Mouse (Mus musculus) hindbrain, postnatal 0 days (tissue): ENCODE measurements around the gene 1700012A03Rik. TPM values are rescaled to one million over a fixed set of nuclear protein-coding genes. Genes with fewer than 3 reads are reported as not detected.

Source experiments
- ATAC-seq: fragments of 200-750 bp; cut with Nextera tagmentation; 2 replicates; pipeline ENCODE4 v1.8.0; 2017; ENCODE audit warnings: mild to moderate bottlenecking, moderate TSS enrichment, moderate library complexity
- DNase-seq: peaks from one replicate; pipeline ENCODE4 v3.0.0-alpha.2; 2015; ENCODE audit warnings: low spot score
- H3K27ac ChIP-seq: fragments of 300-500 bp; sonication (generic); 2 replicates; pipeline ENCODE4 v1.5.1; 2014; ENCODE audit warnings: mild to moderate bottlenecking
- H3K27me3 ChIP-seq: fragments of 300-500 bp; sonication (generic); 2 replicates; pipeline ENCODE4 v1.6.1; 2014; ENCODE audit warnings: low read length, mixed read lengths; ENCODE audit not compliant: insufficient read depth
- H3K36me3 ChIP-seq: fragments of 300-500 bp; sonication (generic); 2 replicates; pipeline ENCODE4 v1.6.1; 2014; ENCODE audit warnings: low read length, mixed read lengths; ENCODE audit not compliant: insufficient read depth
- H3K4me1 ChIP-seq: fragments of 300-500 bp; sonication (generic); 2 replicates; pipeline ENCODE4 v1.6.1; 2014; ENCODE audit warnings: antibody characterized with exemption, low read length, mixed read lengths; ENCODE audit not compliant: insufficient read depth
- H3K4me2 ChIP-seq: fragments of 300-500 bp; sonication (generic); 2 replicates; pipeline ENCODE4 v1.6.1; 2014; ENCODE audit warnings: low read depth, mild to moderate bottlenecking, low read length, moderate library complexity, mixed read lengths
- H3K4me3 ChIP-seq: fragments of 300-500 bp; sonication (generic); 2 replicates; pipeline ENCODE4 v1.5.1; 2014; ENCODE audit warnings: low read length
- H3K9ac ChIP-seq: fragments of 300-500 bp; sonication (generic); replicated peaks from 2 replicates; pipeline ENCODE4 v1.6.1; 2014; ENCODE audit warnings: mild to moderate bottlenecking, low read length, moderate library complexity, mixed read lengths
- H3K9me3 ChIP-seq: fragments of 300-500 bp; sonication (generic); 2 replicates; pipeline ENCODE4 v1.6.1; 2016; ENCODE audit warnings: low read length, mixed read lengths
- CTCF ChIP-seq: IDR thresholded peaks from 2 replicates; pipeline ENCODE4 v1.5.1; 2016; ENCODE audit warnings: antibody characterized with exemption, control low read depth, low read depth
- WGBS: fragments of 180-500 bp; shearing (Covaris S2); extraction: QIAGEN DNeasy Blood & Tissue Kit; methylation state at CpG from one replicate; pipeline ENCODE4 v1.1.7; 2014; 5-methylcytosine and 5-hydroxymethylcytosine counted together
- polyA plus RNA-seq: library from polyadenylated mRNA; unstranded; fragments of >200 nt; fragmentation: Nextera tagmentation; extraction: Ambion mirVana; gene quantifications from 2 replicates; pipeline ENCODE4 v1.2.1, GENCODE M21; 2015
- total RNA-seq: library from RNA; depleted of rRNA; stranded (reverse); fragments of >200 nt; gene quantifications from 2 replicates; pipeline ENCODE4 v1.2.3, GENCODE M21; 2014

The 1700012A03Rik gene
- total and polyA plus RNA-seq, 2 experiments from 2014 or later = not detected

DNA sequence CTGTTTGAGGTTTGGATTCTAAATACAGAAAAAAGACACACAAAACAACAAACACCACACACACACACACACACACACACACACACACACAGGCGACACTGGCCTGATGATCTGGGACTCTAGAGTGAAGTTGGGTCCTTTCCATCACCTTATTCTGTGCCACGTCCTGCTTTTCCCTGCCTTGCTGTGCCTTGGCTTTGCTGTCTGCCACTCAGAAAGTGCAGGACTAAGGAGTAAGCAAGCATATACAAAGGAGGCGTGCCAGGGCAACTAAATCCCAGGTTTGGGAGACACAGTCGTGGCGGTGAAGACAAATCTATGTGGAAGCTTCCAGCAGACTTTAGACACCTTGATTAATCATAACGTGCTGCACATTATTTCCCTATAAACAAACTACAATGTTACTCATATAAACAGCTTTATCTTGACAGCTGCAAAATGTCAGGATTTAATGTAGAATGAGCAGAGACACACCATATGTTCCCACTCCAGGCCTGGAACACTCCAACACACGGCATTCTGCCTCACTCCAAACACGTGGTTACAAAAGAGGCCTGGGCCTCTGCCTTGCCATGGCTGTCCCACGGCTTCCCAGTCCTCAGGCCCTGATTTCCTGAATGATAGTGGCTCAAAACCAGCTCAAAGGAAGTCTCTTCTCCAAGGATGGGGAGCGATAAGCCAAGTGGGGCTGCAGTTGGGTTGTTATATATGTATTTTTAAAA lies 15.9 kb downstream of the 1700012A03Rik start:
- peak; percentile 25 for DNase-seq
- Histone ChIP-seq H3K4me1 (no peaks in the 10 kb centered on the region), H3K4me3 (no peak overlapping the region), H3K27me3 (no peaks in the 10 kb centered on the region), H3K9ac (no peak overlapping the region), H3K9me3 (no peaks in the 10 kb centered on the region), H3K27ac (no peak overlapping the region), H3K4me2 (no peak overlapping the region), H3K36me3 (no peaks in the 10 kb centered on the region)
- no peak for TF ChIP-seq CTCF
- ATAC-seq = no peak
- WGBS = 69% methylated on average over 10 of the region's 10 CpGs

DNA sequence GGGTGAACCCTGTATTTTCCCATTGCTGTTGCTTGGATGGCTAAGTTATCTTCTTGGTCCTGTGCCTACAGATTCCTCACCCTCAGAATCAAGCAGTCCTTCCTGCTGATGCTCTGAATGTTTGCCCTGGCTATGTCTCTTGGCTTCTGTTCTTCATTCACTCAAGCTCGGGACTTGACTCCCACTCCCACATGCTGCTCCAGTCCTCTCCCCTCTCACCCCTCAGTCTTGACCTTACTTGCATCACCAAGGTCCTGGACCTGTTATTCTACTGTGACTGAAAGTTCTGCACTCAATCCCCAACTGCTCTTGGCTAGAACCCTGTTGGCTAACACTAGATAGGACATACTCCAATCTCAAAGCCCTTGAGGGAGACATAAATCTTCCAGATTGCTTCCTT lies 22.1 kb downstream of the 1700012A03Rik start:
- no peak overlapping the region for H3K4me3 ChIP-seq
- H3K36me3 ChIP-seq = no peaks in the 10 kb centered on the region
- no peaks in the 10 kb centered on the region for H3K4me1 ChIP-seq
- no peak overlapping the region for H3K9ac ChIP-seq
- DNase-seq = no peak
- H3K9me3 ChIP-seq = no peaks in the 10 kb centered on the region
- H3K4me2 ChIP-seq = no peak overlapping the region
- no peak for TF ChIP-seq CTCF
- no peak overlapping the region for H3K27ac ChIP-seq
- ATAC-seq = no peak
- WGBS = 80% methylated on average over 1 of the region's 1 CpGs
- no peaks in the 10 kb centered on the region for H3K27me3 ChIP-seq

DNA sequence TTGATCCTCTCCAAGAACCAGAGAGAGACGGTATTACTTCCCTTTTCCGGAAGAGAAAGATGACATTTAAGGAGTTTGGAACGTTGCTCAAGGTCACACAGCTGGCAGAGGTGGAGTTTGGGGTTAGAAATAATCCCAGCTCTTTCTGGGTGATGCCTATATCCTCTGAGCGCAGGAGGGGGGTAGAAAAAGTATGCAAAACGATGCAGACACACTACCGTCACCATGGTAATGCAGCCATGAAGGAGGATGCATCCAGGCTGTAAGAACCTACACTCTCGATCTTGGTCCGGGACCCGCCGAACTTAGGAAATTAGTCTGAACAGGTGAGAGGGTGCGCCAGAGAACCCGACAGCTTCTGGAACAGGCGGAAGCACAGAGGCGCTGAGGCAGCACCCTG lies 43.3 kb downstream of the 1700012A03Rik start:
- H3K27me3 ChIP-seq = no peaks in the 10 kb centered on the region
- no peak for ATAC-seq
- no peaks in the 10 kb centered on the region for H3K36me3 ChIP-seq
- H3K27ac ChIP-seq = no peak overlapping the region
- WGBS = 89% methylated on average over 11 of the region's 14 CpGs
- H3K9me3 ChIP-seq = no peaks in the 10 kb centered on the region
- no peak overlapping the region for H3K9ac ChIP-seq
- no peak for TF ChIP-seq CTCF
- no peaks in the 10 kb centered on the region for H3K4me1 ChIP-seq
- no peak for DNase-seq
- H3K4me2 ChIP-seq = no peak overlapping the region
- no peak overlapping the region for H3K4me3 ChIP-seq

DNA sequence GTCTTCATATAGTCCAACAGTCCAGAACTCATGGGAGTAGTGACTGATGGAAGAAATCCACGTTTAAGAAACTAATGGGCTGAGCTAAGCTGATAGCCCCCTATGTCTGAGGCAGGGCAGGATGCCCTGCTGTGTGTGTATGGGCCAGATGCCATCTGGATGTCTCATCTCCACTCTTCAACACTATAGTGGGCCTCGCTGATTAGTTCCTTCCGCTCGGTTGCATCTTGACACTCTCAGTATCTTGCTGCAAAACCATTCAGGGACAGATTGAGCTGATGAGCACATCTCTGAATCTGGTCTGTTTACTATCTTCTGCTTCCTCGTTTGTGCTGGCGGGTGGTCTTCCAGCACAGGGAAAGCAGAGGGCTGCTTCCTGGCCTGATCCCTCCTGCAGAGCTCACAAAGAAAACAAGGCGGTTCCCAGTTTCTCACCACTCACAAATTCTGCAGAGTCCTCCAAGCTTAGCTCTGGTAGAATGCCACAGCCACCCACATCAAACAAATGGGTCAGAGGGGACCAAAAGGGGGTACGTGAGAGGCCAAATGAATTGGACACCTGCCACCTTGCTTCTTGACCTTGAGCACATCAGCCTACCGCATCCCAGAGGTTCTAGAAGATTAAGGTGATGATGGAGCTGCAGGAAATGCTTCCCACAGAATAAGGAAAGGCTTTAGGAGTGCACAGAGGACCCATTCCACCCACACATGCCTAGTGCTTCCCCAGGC lies 55.7 kb downstream of the 1700012A03Rik start:
- Histone ChIP-seq H3K27me3 (no peaks in the 10 kb centered on the region), H3K36me3 (no peaks in the 10 kb centered on the region), H3K4me3 (no peak overlapping the region), H3K4me1 (peaks cover 6% of the 10 kb centered on the region), H3K9ac (no peak overlapping the region), H3K27ac (peak overlapping the region; percentile 32; the same call in 1 of the 2 replicates), H3K9me3 (no peaks in the 10 kb centered on the region), H3K4me2 (no peak overlapping the region)
- peak; percentile 83 for ATAC-seq
- peak; percentile 76 for DNase-seq
- 32% methylated on average over 9 of the region's 9 CpGs for WGBS
- TF ChIP-seq CTCF = no peak
